Mouse (Mus musculus) bone marrow, adult 2 months (tissue): ENCODE results near the gene Tas1r1.

Experiments used
- CTCF ChIP-seq: fragments of 200-500 bp; IDR thresholded peaks from 2 replicates; pipeline ENCODE4 v1.5.1; 2011; ENCODE audit warnings: low read length, control low read depth; ENCODE audit not compliant: control insufficient read depth, insufficient read depth
- POLR2A ChIP-seq: fragments of 200-500 bp; IDR thresholded peaks from 2 replicates; pipeline ENCODE4 v1.6.1; 2011; ENCODE audit warnings: low read depth, mild to moderate bottlenecking, control low read depth, low read length, borderline replicate concordance; ENCODE audit not compliant: control insufficient read depth

- TF ChIP-seq POLR2A, result no peak
- TF ChIP-seq CTCF, result no peak
Observed at GRCm38 (mm10) chr4:152073715-152074114, 35.3 kb upstream of the Tas1r1 start.
